Mouse (Mus musculus) liver, adult 2 months (tissue): ENCODE data around the gene Ugt1a10. TPM values are rescaled to one million over a fixed set of nuclear protein-coding genes. Genes with fewer than 3 reads are reported as not detected.

Experiments
- DNase-seq: peaks from one replicate; pipeline ENCODE4 v3.0.0-alpha.2; 2011; ENCODE audit warnings: low read depth, low spot score; ENCODE audit errors: extremely low read depth
- H3K27ac ChIP-seq: fragments of 200-500 bp; replicated peaks from 2 replicates; pipeline ENCODE4 v1.5.1; 2012; ENCODE audit warnings: low read depth, mild to moderate bottlenecking, control low read depth, inconsistent platforms, low read length; ENCODE audit not compliant: insufficient read depth
- H3K27me3 ChIP-seq: fragments of 200-500 bp; 2 replicates; pipeline ENCODE4 v1.6.1; 2012; ENCODE audit warnings: mild to moderate bottlenecking, moderate library complexity, low read length, inconsistent platforms; ENCODE audit not compliant: control insufficient read depth, insufficient read depth
- H3K36me3 ChIP-seq: fragments of 200-500 bp; 2 replicates; pipeline ENCODE4 v1.6.1; 2012; ENCODE audit warnings: low read length, inconsistent platforms; ENCODE audit not compliant: control insufficient read depth, insufficient read depth
- H3K4me1 ChIP-seq: fragments of 200-500 bp; 2 replicates; pipeline ENCODE4 v1.6.1; 2011; ENCODE audit warnings: low read length; ENCODE audit not compliant: control insufficient read depth, insufficient read depth
- H3K4me3 ChIP-seq: fragments of 200-500 bp; 2 replicates; pipeline ENCODE4 v1.5.1; 2011; ENCODE audit warnings: low read depth, mild to moderate bottlenecking, control low read depth, low read length, moderate library complexity; ENCODE audit not compliant: insufficient read depth
- H3K79me2 ChIP-seq: fragments of 200-500 bp; 2 replicates; pipeline ENCODE4 v1.6.1; 2012; ENCODE audit warnings: inconsistent platforms, mild to moderate bottlenecking, low read length, moderate library complexity; ENCODE audit not compliant: control insufficient read depth, insufficient read depth
- H3K9ac ChIP-seq: fragments of 200-500 bp; 2 replicates; pipeline ENCODE4 v1.6.1; 2012; ENCODE audit warnings: low read depth, mild to moderate bottlenecking, control low read depth, inconsistent platforms, low read length
- CTCF ChIP-seq: fragments of 200-500 bp; IDR thresholded peaks from 2 replicates; pipeline ENCODE4 v1.5.1; 2011; ENCODE audit warnings: low read depth, low read length, control low read depth
- POLR2A ChIP-seq: fragments of 200-500 bp; IDR thresholded peaks from 2 replicates; pipeline ENCODE4 v1.6.1; 2011; ENCODE audit warnings: low read length, control low read depth; ENCODE audit not compliant: insufficient read depth; ENCODE audit errors: extremely low read depth
- WGBS: fragments of 180-500 bp; shearing (Covaris S2); methylation state at CpG from one replicate; pipeline ENCODE4 v1.1.7; 2018; 5-methylcytosine and 5-hydroxymethylcytosine counted together
- polyA plus RNA-seq: library from polyadenylated mRNA; depleted of rRNA; stranded (reverse); fragments of >200 nt; gene quantifications from 2 replicates; pipeline ENCODE4 v1.2.3, GENCODE M21; 2012; rRNA removed
- total RNA-seq: library from RNA; depleted of rRNA; stranded (reverse); fragments of >200 nt; gene quantifications from 2 replicates; pipeline ENCODE4 v1.2.3, GENCODE M21; 2014; rRNA removed

The Ugt1a10 gene
- total and polyA plus RNA-seq, 2 experiments: 1.2 to 6.4 TPM

DNA sequence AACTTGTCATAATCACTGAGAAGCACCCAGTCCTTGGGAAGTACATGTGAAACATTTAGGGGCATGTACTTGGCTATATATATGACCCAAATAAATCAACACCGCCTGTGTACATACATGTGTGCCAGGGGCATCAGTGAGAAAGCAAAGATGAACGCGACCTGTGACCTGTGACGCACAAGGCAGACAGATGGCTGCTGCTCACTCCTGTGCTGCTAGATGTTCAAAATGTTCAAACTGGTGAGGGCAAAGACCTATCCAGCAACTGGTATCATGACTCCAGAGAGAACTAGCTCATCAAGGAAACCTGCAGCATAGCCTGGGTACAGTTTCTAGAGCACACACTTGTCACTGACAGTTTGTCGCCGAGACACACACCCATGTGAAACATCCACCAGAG is 212.3 kb downstream of the Ugt1a10 start:
- Histone ChIP-seq H3K36me3 (peaks cover 60% of the 10 kb centered on the region), H3K4me1 (peaks cover 28% of the 10 kb centered on the region), H3K27me3 (no peaks in the 10 kb centered on the region), H3K4me3 (no peak overlapping the region), H3K27ac (peak overlapping the region; percentile 43), H3K9ac (peak overlapping the region; percentile 1; the same call in 1 of the 2 replicates), H3K79me2 (peaks cover 12% of the 10 kb centered on the region; the same call in 1 of the 2 replicates)
- no peak for TF ChIP-seq POLR2A
- no peak for TF ChIP-seq CTCF
- 75% methylated on average over 6 of the region's 6 CpGs for WGBS
- peak; percentile 91 for DNase-seq

DNA sequence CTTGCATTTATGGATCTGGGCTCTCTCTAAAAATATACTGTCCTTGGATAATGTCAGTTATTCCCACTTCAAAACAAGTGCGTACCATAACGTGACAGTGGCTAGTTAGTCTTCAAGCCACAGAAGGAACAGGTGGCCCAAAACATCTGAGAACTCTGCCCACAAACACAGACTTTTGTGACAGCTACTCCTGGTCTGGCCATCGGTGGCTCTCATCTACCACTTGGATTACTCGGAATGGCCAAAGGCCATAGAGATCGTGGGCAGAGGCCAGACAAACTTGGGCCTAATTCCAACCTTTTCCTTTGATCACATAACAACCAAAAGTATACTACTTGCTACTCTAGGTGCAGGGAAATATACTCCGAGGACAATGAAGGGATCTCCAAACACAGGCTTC is 212.9 kb downstream of the Ugt1a10 start:
- no peak overlapping the region for H3K9ac ChIP-seq
- 28% methylated on average over 6 of the region's 6 CpGs for WGBS
- peaks cover 56% of the 10 kb centered on the region for H3K36me3 ChIP-seq
- peak overlapping the region; percentile 43 for H3K27ac ChIP-seq
- peaks cover 28% of the 10 kb centered on the region for H3K4me1 ChIP-seq
- DNase-seq: peak; percentile 100
- H3K4me3 ChIP-seq: no peak overlapping the region
- H3K27me3 ChIP-seq: no peaks in the 10 kb centered on the region
- peaks cover 12% of the 10 kb centered on the region; the same call in 1 of the 2 replicates for H3K79me2 ChIP-seq
- TF ChIP-seq CTCF (no peak), POLR2A (no peak)

Other genes with a start within 250 kb of the Ugt1a10 start
- gene Dgkd, start 202.1 kb upstream of the Ugt1a10 start, total RNA-seq: 12.4 and 14.8 TPM in 2 replicates
- gene Dgkd, start 202.1 kb upstream of the Ugt1a10 start, polyA plus RNA-seq: 7.1 and 9.6 TPM in 2 replicates
- gene Usp40, start 46.8 kb upstream of the Ugt1a10 start, total RNA-seq: 29.4 and 29.8 TPM in 2 replicates
- gene Usp40, start 46.8 kb upstream of the Ugt1a10 start, polyA plus RNA-seq: 6.4 and 8.6 TPM in 2 replicates
- 177 and 194 TPM in 2 replicates for gene Ugt1a9, start 15.4 kb downstream of the Ugt1a10 start, total RNA-seq
- gene Ugt1a9, start 15.4 kb downstream of the Ugt1a10 start, polyA plus RNA-seq: 142 and 259 TPM in 2 replicates
- 4.0 and 4.6 TPM in 2 replicates for gene Ugt1a8, start 32.4 kb downstream of the Ugt1a10 start, total RNA-seq
- 0.07 and 0.11 TPM in 2 replicates for gene Ugt1a8, start 32.4 kb downstream of the Ugt1a10 start, polyA plus RNA-seq
- gene Ugt1a7c, start 39.7 kb downstream of the Ugt1a10 start, total RNA-seq: 20.1 and 51.1 TPM in 2 replicates
- 2.0 and 3.9 TPM in 2 replicates for gene Ugt1a7c, start 39.7 kb downstream of the Ugt1a10 start, polyA plus RNA-seq
- 97.1 and 102 TPM in 2 replicates for gene Ugt1a6b, start 47.9 kb downstream of the Ugt1a10 start, total RNA-seq
- 77.3 and 91.0 TPM in 2 replicates for gene Ugt1a6b, start 47.9 kb downstream of the Ugt1a10 start, polyA plus RNA-seq
- 55.4 and 90.9 TPM in 2 replicates for gene Ugt1a6a, start 79.4 kb downstream of the Ugt1a10 start, total RNA-seq
- 84.4 and 106 TPM in 2 replicates for gene Ugt1a6a, start 79.4 kb downstream of the Ugt1a10 start, polyA plus RNA-seq
- gene Ugt1a5, start 110.6 kb downstream of the Ugt1a10 start, total RNA-seq: 75.8 and 159 TPM in 2 replicates
- gene Ugt1a5, start 110.6 kb downstream of the Ugt1a10 start, polyA plus RNA-seq: 41.5 and 119 TPM in 2 replicates
- gene Ugt1a2, start 145.2 kb downstream of the Ugt1a10 start, total RNA-seq: 9.5 and 10.4 TPM in 2 replicates
- gene Ugt1a2, start 145.2 kb downstream of the Ugt1a10 start, polyA plus RNA-seq: 0.29 and 0.57 TPM in 2 replicates
- gene Dnajb3, start 150.4 kb downstream of the Ugt1a10 start, total RNA-seq: not detected in 2 replicates
- 0.17 TPM in 1 of 2 replicates, not detected in the other for gene Dnajb3, start 150.4 kb downstream of the Ugt1a10 start, polyA plus RNA-seq
- gene Ugt1a1, start 156.6 kb downstream of the Ugt1a10 start, total RNA-seq: 662 and 719 TPM in 2 replicates
- 408 and 574 TPM in 2 replicates for gene Ugt1a1, start 156.6 kb downstream of the Ugt1a10 start, polyA plus RNA-seq
- gene Mroh2a, start 171.6 kb downstream of the Ugt1a10 start, total RNA-seq: 0.27 and 1.0 TPM in 2 replicates
- 0.77 and 0.82 TPM in 2 replicates for gene Mroh2a, start 171.6 kb downstream of the Ugt1a10 start, polyA plus RNA-seq
- 78.7 and 90.1 TPM in 2 replicates for gene Hjurp, start 222.2 kb downstream of the Ugt1a10 start, total RNA-seq
- gene Hjurp, start 222.2 kb downstream of the Ugt1a10 start, polyA plus RNA-seq: 31.4 and 32.8 TPM in 2 replicates
- gene Trpm8, start 222.3 kb downstream of the Ugt1a10 start, total RNA-seq: under 0.01 TPM in 2 replicates
- gene Trpm8, start 222.3 kb downstream of the Ugt1a10 start, polyA plus RNA-seq: 0.01 and 0.02 TPM in 2 replicates